Mouse (Mus musculus) intestine, embryonic 14.5 days (tissue): ENCODE measurements at regions not wholly inside any gene's neighbourhood (a gene's known extent, or its start where the extent isn't known, plus 50 kb on each side); places are given as distances from the start of the nearest gene placed in this dataset.

Experiments
- ATAC-seq: fragments of 200-750 bp; cut with Nextera tagmentation; replicated peaks from 2 replicates; pipeline ENCODE4 v1.8.0; 2017; ENCODE audit warnings: low read depth, moderate number of reproducible peaks, moderate TSS enrichment, moderate library complexity; ENCODE audit not compliant: low FRiP score, low TSS enrichment
- DNase-seq: peaks from one replicate; pipeline ENCODE4 v3.0.0-alpha.2; 2018; ENCODE audit warnings: low spot score
- H3K27ac ChIP-seq: fragments of 300-500 bp; sonication (generic); 2 replicates; pipeline ENCODE4 v1.5.1; 2014; ENCODE audit warnings: low read depth, mild to moderate bottlenecking, control low read depth
- H3K27me3 ChIP-seq: fragments of 300-500 bp; sonication (generic); replicated peaks from 2 replicates; pipeline ENCODE4 v1.6.1; 2014; ENCODE audit warnings: low read length, control low read depth; ENCODE audit not compliant: control insufficient read depth, insufficient read depth
- H3K36me3 ChIP-seq: fragments of 300-500 bp; sonication (generic); 2 replicates; pipeline ENCODE4 v1.6.1; 2014; ENCODE audit warnings: low read length, control low read depth; ENCODE audit not compliant: control insufficient read depth, insufficient read depth
- H3K4me1 ChIP-seq: fragments of 300-500 bp; sonication (generic); replicated peaks from 2 replicates; pipeline ENCODE4 v1.6.1; 2014; ENCODE audit warnings: low read length, control low read depth, mixed read lengths; ENCODE audit not compliant: control insufficient read depth, insufficient read depth
- H3K4me2 ChIP-seq: fragments of 300-500 bp; sonication (generic); 2 replicates; pipeline ENCODE4 v1.6.1; 2014; ENCODE audit warnings: low read length
- H3K4me3 ChIP-seq: fragments of 300-500 bp; sonication (generic); 2 replicates; pipeline ENCODE4 v1.5.1; 2014; ENCODE audit warnings: low read depth, low read length, control low read depth, mixed read lengths
- H3K9ac ChIP-seq: fragments of 300-500 bp; sonication (generic); 2 replicates; pipeline ENCODE4 v1.6.1; 2014; ENCODE audit warnings: mild to moderate bottlenecking, low read length
- H3K9me3 ChIP-seq: fragments of 300-500 bp; sonication (generic); 2 replicates; pipeline ENCODE4 v1.6.1; 2016; ENCODE audit warnings: low read length, control low read depth; ENCODE audit not compliant: control insufficient read depth
- WGBS: fragments of 180-500 bp; shearing (Covaris S2); extraction: QIAGEN DNeasy Blood & Tissue Kit; methylation state at CpG from one replicate; pipeline ENCODE4 v1.1.7; 2014; 5-methylcytosine and 5-hydroxymethylcytosine counted together

- Histone ChIP-seq H3K27ac (no peak overlapping the region), H3K4me3 (no peak overlapping the region), H3K9ac (no peak overlapping the region), H3K36me3 (no peaks in the 10 kb centered on the region), H3K9me3 (no peaks in the 10 kb centered on the region), H3K27me3 (no peaks in the 10 kb centered on the region), H3K4me1 (no peaks in the 10 kb centered on the region), H3K4me2 (no peak overlapping the region)
- WGBS: 74% methylated on average over 6 of the region's 6 CpGs
- DNase-seq: no peak
- no peak for ATAC-seq
Measured at GRCm38 (mm10) chr7:129141942-129142598, 114.8 kb upstream of the Plpp4 start.

- no peak overlapping the region for H3K4me2 ChIP-seq
- ATAC-seq: no peak
- no peaks in the 10 kb centered on the region for H3K36me3 ChIP-seq
- no peaks in the 10 kb centered on the region for H3K4me1 ChIP-seq
- H3K9me3 ChIP-seq: no peaks in the 10 kb centered on the region
- WGBS: 80% methylated on average over 5 of the region's 5 CpGs
- H3K27ac ChIP-seq: no peak overlapping the region
- no peak overlapping the region for H3K9ac ChIP-seq
- H3K4me3 ChIP-seq: no peak overlapping the region
- no peaks in the 10 kb centered on the region for H3K27me3 ChIP-seq
- DNase-seq: no peak
Measured at GRCm38 (mm10) chr7:129142599-129142949, 114.3 kb upstream of the Plpp4 start.

GRCm38 (mm10) chr7:129155577-129155976, 101.3 kb upstream of the Plpp4 start:
- WGBS: 77% methylated on average over 2 of the region's 2 CpGs
- Histone ChIP-seq H3K36me3 (no peaks in the 10 kb centered on the region), H3K9ac (no peak overlapping the region), H3K4me2 (no peak overlapping the region), H3K27me3 (no peaks in the 10 kb centered on the region), H3K9me3 (no peaks in the 10 kb centered on the region), H3K27ac (no peak overlapping the region), H3K4me1 (no peaks in the 10 kb centered on the region), H3K4me3 (no peak overlapping the region)
- no peak for DNase-seq
- no peak for ATAC-seq

GRCm38 (mm10) chr7:129169971-129170370, 86.9 kb upstream of the Plpp4 start:
- ATAC-seq: no peak
- no peaks in the 10 kb centered on the region for H3K4me1 ChIP-seq
- no peak overlapping the region for H3K4me3 ChIP-seq
- H3K4me2 ChIP-seq: no peak overlapping the region
- H3K36me3 ChIP-seq: no peaks in the 10 kb centered on the region
- no peaks in the 10 kb centered on the region for H3K9me3 ChIP-seq
- no peaks in the 10 kb centered on the region for H3K27me3 ChIP-seq
- no peak overlapping the region for H3K9ac ChIP-seq
- 73% methylated on average over 7 of the region's 7 CpGs for WGBS
- no peak overlapping the region for H3K27ac ChIP-seq
- DNase-seq: no peak

- Histone ChIP-seq H3K4me3 (no peak overlapping the region), H3K27me3 (no peaks in the 10 kb centered on the region), H3K4me1 (no peaks in the 10 kb centered on the region), H3K4me2 (no peak overlapping the region), H3K27ac (no peak overlapping the region), H3K9me3 (no peaks in the 10 kb centered on the region), H3K9ac (no peak overlapping the region), H3K36me3 (no peaks in the 10 kb centered on the region)
- WGBS: 77% methylated on average over 1 of the region's 1 CpGs
- no peak for DNase-seq
- ATAC-seq: no peak
Measured at GRCm38 (mm10) chr7:129190933-129191332, 65.9 kb upstream of the Plpp4 start.

- Histone ChIP-seq H3K36me3 (no peaks in the 10 kb centered on the region), H3K27ac (no peak overlapping the region), H3K27me3 (no peaks in the 10 kb centered on the region), H3K4me2 (no peak overlapping the region), H3K4me3 (no peak overlapping the region), H3K9me3 (no peaks in the 10 kb centered on the region), H3K9ac (no peak overlapping the region), H3K4me1 (no peaks in the 10 kb centered on the region)
- no peak for DNase-seq
- no peak for ATAC-seq
- 87% methylated on average over 5 of the region's 5 CpGs for WGBS
Measured at GRCm38 (mm10) chr7:129207029-129207428, 49.8 kb upstream of the Plpp4 start.
